Mouse (Mus musculus): Measurements from ENCODE around the gene Nfe2l2.
"Not testable (repeated sequence)": the region's sequence is repeated elsewhere in the genome, so short reads cannot be mapped to it uniquely, and the experiment has no call there.

Nfe2l2 gene

GRCm38 (mm10) chr2:75714766-75715165, 10.3 kb upstream of the Nfe2l2 start:
- DNase-seq (ENCODE audit: low read depth, low spot score): no peak

GRCm38 (mm10) chr2:75713083-75713482, 8.6 kb upstream of the Nfe2l2 start:
- DNase-seq (ENCODE audit: low read depth, low spot score): no peak

- DNase-seq (ENCODE audit: low read depth, low spot score): peak; percentile 75
These were observed 3.0 kb upstream of the Nfe2l2 start for GRCm38 (mm10) chr2:75707420-75707819.

- no peak for DNase-seq (ENCODE audit: low read depth, low spot score)
These were observed 2.0 kb upstream of the Nfe2l2 start for GRCm38 (mm10) chr2:75706435-75706834.

GRCm38 (mm10) chr2:75705162-75705752, 816 bp upstream of the Nfe2l2 start:
- DNase-seq (ENCODE audit: low read depth, low spot score): no peak

- DNase-seq (ENCODE audit: low read depth, low spot score): peak; percentile 90
These were observed 863 bp downstream of the Nfe2l2 start for GRCm38 (mm10) chr2:75703375-75704181.

- DNase-seq (ENCODE audit: low read depth, low spot score): no peak
These were observed 1.9 kb downstream of the Nfe2l2 start for GRCm38 (mm10) chr2:75702588-75702976.

- DNase-seq (ENCODE audit: low read depth, low spot score): no peak
These were observed 2.4 kb downstream of the Nfe2l2 start for GRCm38 (mm10) chr2:75701822-75702587.

- no peak for DNase-seq (ENCODE audit: low read depth, low spot score)
These were observed 3.2 kb downstream of the Nfe2l2 start for GRCm38 (mm10) chr2:75701207-75701606.

GRCm38 (mm10) chr2:75700543-75700942, 3.9 kb downstream of the Nfe2l2 start:
- no peak for DNase-seq (ENCODE audit: low read depth, low spot score)

- DNase-seq (ENCODE audit: low read depth, low spot score): peak; percentile 79
These were observed 5.6 kb downstream of the Nfe2l2 start for GRCm38 (mm10) chr2:75698874-75699273.

- peak; percentile 39 for DNase-seq (ENCODE audit: low read depth, low spot score)
These were observed 6.4 kb downstream of the Nfe2l2 start for GRCm38 (mm10) chr2:75698007-75698406.

GRCm38 (mm10) chr2:75697222-75697621, 7.2 kb downstream of the Nfe2l2 start:
- DNase-seq (ENCODE audit: low read depth, low spot score): no peak

GRCm38 (mm10) chr2:75696371-75696770, 8.1 kb downstream of the Nfe2l2 start:
- DNase-seq (ENCODE audit: low read depth, low spot score): no peak

- no peak for DNase-seq (ENCODE audit: low read depth, low spot score)
These were observed 8.6 kb downstream of the Nfe2l2 start for GRCm38 (mm10) chr2:75695676-75696350.

- DNase-seq (ENCODE audit: low read depth, low spot score): not testable (repeated sequence)
These were observed 9.5 kb downstream of the Nfe2l2 start for GRCm38 (mm10) chr2:75694926-75695325.

- no peak for DNase-seq (ENCODE audit: low read depth, low spot score)
These were observed 12.1 kb downstream of the Nfe2l2 start for GRCm38 (mm10) chr2:75692369-75692768.

- no peak for DNase-seq (ENCODE audit: low read depth, low spot score)
These were observed 13.1 kb downstream of the Nfe2l2 start for GRCm38 (mm10) chr2:75691316-75691715.

- no peak for DNase-seq (ENCODE audit: low read depth, low spot score)
These were observed 13.8 kb downstream of the Nfe2l2 start for GRCm38 (mm10) chr2:75690656-75691055.

- no peak for DNase-seq (ENCODE audit: low read depth, low spot score)
These were observed 14.8 kb downstream of the Nfe2l2 start for GRCm38 (mm10) chr2:75689482-75690158.

- DNase-seq (ENCODE audit: low read depth, low spot score): no peak
These were observed 15.5 kb downstream of the Nfe2l2 start for GRCm38 (mm10) chr2:75688901-75689300.
